Mouse (Mus musculus) hindbrain, embryonic 16.5 days (tissue): ENCODE measurements at regions not wholly inside any gene's neighbourhood (a gene's known extent, or its start where the extent isn't known, plus 50 kb on each side); places are given as distances from the start of the nearest gene placed in this dataset.

ENCODE experiments used
- ATAC-seq: fragments of 200-750 bp; cut with Nextera tagmentation; 2 replicates; pipeline ENCODE4 v1.8.0; 2017; ENCODE audit warnings: moderate TSS enrichment, moderate library complexity
- H3K27ac ChIP-seq: fragments of 300-500 bp; sonication (generic); 2 replicates; pipeline ENCODE4 v1.5.1; 2014; ENCODE audit warnings: low read depth, mild to moderate bottlenecking, control low read depth, low read length, moderate library complexity
- H3K27me3 ChIP-seq: fragments of 300-500 bp; sonication (generic); replicated peaks from 2 replicates; pipeline ENCODE4 v1.6.1; 2014; ENCODE audit warnings: low read length; ENCODE audit not compliant: control insufficient read depth, insufficient read depth
- H3K36me3 ChIP-seq: fragments of 300-500 bp; sonication (generic); 2 replicates; pipeline ENCODE4 v1.6.1; 2014; ENCODE audit warnings: mild to moderate bottlenecking, low read length, moderate library complexity, mixed read lengths; ENCODE audit not compliant: control insufficient read depth, insufficient read depth
- H3K4me1 ChIP-seq: fragments of 300-500 bp; sonication (generic); 2 replicates; pipeline ENCODE4 v1.6.1; 2014; ENCODE audit warnings: low read depth, low read length; ENCODE audit not compliant: control insufficient read depth, insufficient read depth
- H3K4me2 ChIP-seq: fragments of 300-500 bp; sonication (generic); 2 replicates; pipeline ENCODE4 v1.6.1; 2014; ENCODE audit warnings: mild to moderate bottlenecking, low read length, control low read depth, moderate library complexity
- H3K4me3 ChIP-seq: fragments of 300-500 bp; sonication (generic); 2 replicates; pipeline ENCODE4 v1.5.1; 2014; ENCODE audit warnings: mild to moderate bottlenecking, low read length, control low read depth, moderate library complexity
- H3K9ac ChIP-seq: fragments of 300-500 bp; sonication (generic); 2 replicates; pipeline ENCODE4 v1.6.1; 2014; ENCODE audit warnings: low read depth, mild to moderate bottlenecking, control low read depth, low read length, moderate library complexity
- H3K9me3 ChIP-seq: fragments of 300-500 bp; sonication (generic); 2 replicates; pipeline ENCODE4 v1.6.1; 2014; ENCODE audit warnings: mild to moderate bottlenecking, low read length, moderate library complexity; ENCODE audit not compliant: control insufficient read depth
- WGBS: fragments of 180-500 bp; shearing (Covaris S2); extraction: QIAGEN DNeasy Blood & Tissue Kit; methylation state at CpG from one replicate; pipeline ENCODE4 v1.1.7; 2014; 5-methylcytosine and 5-hydroxymethylcytosine counted together

GRCm38 (mm10) chr1:23706450-23706849, 55.1 kb upstream of the B3gat2 start:
- Histone ChIP-seq H3K4me1 (no peaks in the 10 kb centered on the region), H3K9me3 (no peaks in the 10 kb centered on the region), H3K27me3 (no peaks in the 10 kb centered on the region), H3K36me3 (no peaks in the 10 kb centered on the region), H3K27ac (no peak overlapping the region), H3K4me3 (no peak overlapping the region), H3K9ac (no peak overlapping the region), H3K4me2 (no peak overlapping the region)
- 26% methylated on average over 4 of the region's 4 CpGs for WGBS
- 0 out of 2 replicates have a peak, but pooled peaks have one; percentile 38 for ATAC-seq
